Mouse (Mus musculus): ENCODE data around the gene Ccr2.
"Not testable (repeated sequence)": the region's sequence is repeated elsewhere in the genome, so short reads cannot be mapped to it uniquely, and the experiment has no call there.

The Ccr2 gene

GRCm38 (mm10) chr9:124118489-124118888 lies 16.7 kb downstream of the Ccr2 start:
- peak; percentile 23 for DNase-seq (ENCODE audit: low spot score)

GRCm38 (mm10) chr9:124121387-124122184 lies 19.8 kb downstream of the Ccr2 start, which contains the start of gene Ccr5:
Gene Ccr5, plus strand, starts transcription at chr9:124121543.
- DNase-seq (ENCODE audit: low spot score): no peak

- no peak for DNase-seq (ENCODE audit: low spot score)
Measured at GRCm38 (mm10) chr9:124125576-124125975, 23.8 kb downstream of the Ccr2 start.

- DNase-seq (ENCODE audit: low spot score): no peak
Measured at GRCm38 (mm10) chr9:124126373-124126772, 24.6 kb downstream of the Ccr2 start.

GRCm38 (mm10) chr9:124127412-124127811 lies 25.7 kb downstream of the Ccr2 start:
- DNase-seq (ENCODE audit: low spot score): no peak

GRCm38 (mm10) chr9:124128379-124128778 lies 26.6 kb downstream of the Ccr2 start:
- no peak for DNase-seq (ENCODE audit: low spot score)

- DNase-seq (ENCODE audit: low spot score): not testable (repeated sequence)
Measured at GRCm38 (mm10) chr9:124132899-124133298, 31.1 kb downstream of the Ccr2 start.

- DNase-seq (ENCODE audit: low spot score): not testable (repeated sequence)
Measured at GRCm38 (mm10) chr9:124134919-124135318, 33.2 kb downstream of the Ccr2 start.

GRCm38 (mm10) chr9:124137619-124138018 lies 35.9 kb downstream of the Ccr2 start:
- DNase-seq (ENCODE audit: low spot score): no peak

GRCm38 (mm10) chr9:124138055-124138775 lies 36.5 kb downstream of the Ccr2 start:
- no peak for DNase-seq (ENCODE audit: low spot score)

- no peak for DNase-seq (ENCODE audit: low spot score)
Measured at GRCm38 (mm10) chr9:124143678-124144077, 41.9 kb downstream of the Ccr2 start.

GRCm38 (mm10) chr9:124146307-124146706 lies 44.6 kb downstream of the Ccr2 start:
- DNase-seq (ENCODE audit: low spot score): no peak

All from spleen, adult 12 weeks (tissue).